Mouse (Mus musculus): Measurements from ENCODE around the gene Gdpd3.

Gene Gdpd3

DNA sequence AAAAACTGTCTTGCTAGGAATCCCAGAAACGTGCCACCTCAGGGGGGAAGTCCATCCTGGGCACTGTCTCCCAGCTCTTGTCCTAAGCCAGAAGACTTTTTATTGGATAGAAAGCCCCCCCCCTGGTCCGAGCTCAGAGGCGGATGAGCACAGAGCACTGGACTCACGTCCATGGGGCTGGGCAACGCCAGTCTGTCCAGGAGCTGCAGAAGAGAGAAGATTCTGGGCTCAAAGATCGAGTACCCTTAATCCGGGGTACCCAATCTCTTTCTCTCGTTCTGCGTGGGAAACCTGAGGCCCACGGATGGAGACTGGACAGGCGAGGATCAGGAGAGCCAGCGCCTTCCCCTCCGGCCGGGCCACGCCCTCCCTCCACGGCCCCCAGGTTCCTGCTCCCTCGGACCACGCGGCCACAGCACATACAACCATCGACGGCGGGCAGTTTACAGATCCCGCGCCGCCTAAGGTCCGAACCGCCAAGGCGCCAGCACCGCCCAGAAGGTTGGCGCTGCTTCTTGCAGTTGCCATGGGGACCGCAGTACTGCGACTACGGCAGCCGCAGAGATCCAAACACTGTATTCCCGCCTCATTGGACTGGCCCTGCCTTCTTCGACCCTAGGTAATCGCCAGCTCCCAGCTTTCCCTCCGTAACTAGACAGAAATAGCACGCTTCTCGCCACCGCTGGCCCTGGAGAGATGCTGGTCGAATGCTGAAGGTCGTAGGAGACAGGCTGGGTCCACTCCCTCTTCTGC, 42.7 kb downstream of the Gdpd3 start:
- peak; percentile 99 for DNase-seq

DNA sequence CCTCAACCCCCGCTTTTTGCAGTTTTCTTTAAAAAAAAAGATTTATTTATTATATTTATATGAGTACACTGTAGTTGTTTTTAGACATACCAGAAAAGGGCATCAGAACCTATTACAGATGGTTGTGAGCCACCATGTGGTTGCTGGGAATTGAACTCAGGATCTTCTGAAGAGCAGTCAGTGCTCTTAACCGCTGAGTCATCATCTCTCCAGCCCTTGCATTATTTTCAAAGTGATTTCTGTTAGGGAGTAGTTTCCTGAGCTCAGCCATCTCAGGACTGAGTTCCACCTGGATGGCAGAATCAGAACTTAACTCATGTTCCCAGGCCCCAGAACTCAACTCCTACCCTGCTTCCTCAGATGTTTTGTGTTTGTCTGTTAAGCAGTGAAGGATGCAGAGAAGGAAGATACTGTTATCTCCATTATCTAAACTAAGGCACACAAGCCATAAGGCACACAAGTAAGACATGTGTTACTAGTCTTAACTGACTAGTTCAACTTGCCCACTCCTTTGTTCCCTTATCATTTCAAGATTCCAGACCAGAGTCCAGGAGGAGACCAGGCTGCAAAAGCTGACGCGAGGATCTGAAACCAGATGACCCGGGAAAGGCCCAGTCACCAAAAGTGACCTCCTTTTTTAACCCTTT, 43.7 kb downstream of the Gdpd3 start:
- no peak for DNase-seq

- DNase-seq: peak; percentile 82
These were observed 49.6 kb downstream of the Gdpd3 start for GRCm38 (mm10) chr7:126815726-126816222.

DNA sequence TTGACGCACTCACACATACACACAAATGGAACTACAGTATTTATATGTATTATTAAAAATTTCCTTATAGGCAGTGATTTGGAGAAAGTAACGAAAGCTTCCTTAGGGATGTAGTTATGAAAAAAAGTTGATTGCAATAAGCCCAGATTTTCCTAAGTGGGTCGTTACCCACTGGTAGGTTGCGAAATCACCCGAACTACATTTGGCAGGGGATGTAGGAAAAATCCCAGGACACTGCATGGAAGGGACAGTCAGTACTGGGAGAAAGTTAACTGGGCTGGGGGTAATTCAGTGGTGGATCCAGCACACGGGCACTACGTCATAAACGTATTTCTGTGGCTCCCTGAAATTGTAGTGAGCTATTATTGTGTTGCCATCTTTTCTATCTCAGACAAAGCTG, 50.4 kb downstream of the Gdpd3 start:
- peak; percentile 98 for DNase-seq

- no peak for DNase-seq
These were observed 51.5 kb downstream of the Gdpd3 start for GRCm38 (mm10) chr7:126817595-126817994.

DNA sequence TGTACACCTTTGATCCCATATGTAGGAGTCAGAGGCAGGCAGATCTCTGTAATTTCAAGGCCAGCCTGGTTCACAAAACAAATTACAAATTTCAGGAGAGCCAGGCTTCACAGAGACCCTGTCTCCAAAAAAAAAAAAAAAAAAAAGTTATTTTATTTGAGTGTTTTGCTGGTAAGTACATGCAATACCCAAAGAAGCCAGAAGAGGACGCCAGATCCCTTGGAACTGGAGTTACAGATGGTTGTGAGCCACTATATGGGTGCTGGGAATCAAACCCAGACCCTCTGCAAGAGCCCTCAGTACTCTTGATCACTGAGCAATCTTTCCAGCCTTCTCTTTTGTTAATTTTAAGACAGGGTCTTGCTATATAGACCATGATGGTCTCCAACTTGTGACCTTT, 52.7 kb downstream of the Gdpd3 start:
- no peak for DNase-seq

- DNase-seq: peak; percentile 97
These were observed 55.8 kb downstream of the Gdpd3 start for GRCm38 (mm10) chr7:126821835-126822511.

- peak; percentile 97 for DNase-seq
These were observed 56.6 kb downstream of the Gdpd3 start for GRCm38 (mm10) chr7:126822741-126823140.

- no peak for DNase-seq
These were observed 57.1 kb downstream of the Gdpd3 start for GRCm38 (mm10) chr7:126823202-126823711.

DNA sequence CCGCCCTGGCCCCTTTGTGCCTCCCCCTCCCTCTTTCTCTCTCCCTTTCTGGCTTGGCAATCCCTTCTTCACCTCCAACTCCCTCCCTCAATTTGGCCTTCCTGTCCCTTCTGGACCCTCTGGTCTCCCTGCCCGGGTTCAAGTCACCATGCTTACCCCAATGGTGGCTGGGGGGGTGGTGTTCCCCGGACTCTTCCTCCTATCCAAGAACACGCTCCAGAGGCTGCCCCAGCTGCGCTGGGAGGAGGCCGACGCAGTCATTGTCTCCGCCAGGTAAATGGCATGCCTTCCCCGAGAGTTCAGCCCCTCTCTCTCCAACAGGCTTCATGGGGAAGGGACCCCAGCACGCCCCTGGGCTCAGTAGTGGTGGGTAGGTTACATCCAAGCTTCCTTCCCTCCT, 57.8 kb downstream of the Gdpd3 start:
- DNase-seq: no peak

Measured in heart, adult 11 months (tissue).